Mouse (Mus musculus) cortical plate, adult 2 months (tissue): Measurements from ENCODE around the gene Batf. TPM values are rescaled to one million over a fixed set of nuclear protein-coding genes. Genes with fewer than 3 reads are reported as not detected.

Experiments used
- H3K27ac ChIP-seq: fragments of 200-500 bp; 2 replicates; pipeline ENCODE4 v1.5.1; 2012; ENCODE audit warnings: low read length, control low read depth, inconsistent platforms; ENCODE audit not compliant: insufficient read depth
- H3K4me1 ChIP-seq: fragments of 200-500 bp; 2 replicates; pipeline ENCODE4 v1.6.1; 2011; ENCODE audit warnings: low read length; ENCODE audit not compliant: control insufficient read depth, insufficient read depth
- H3K4me3 ChIP-seq: fragments of 200-500 bp; 2 replicates; pipeline ENCODE4 v1.5.1; 2011; ENCODE audit warnings: mild to moderate bottlenecking, low read length, control low read depth; ENCODE audit not compliant: insufficient read depth
- CTCF ChIP-seq: fragments of 200-500 bp; IDR thresholded peaks from 2 replicates; pipeline ENCODE4 v1.5.1; 2011; ENCODE audit warnings: mild to moderate bottlenecking, control low read depth, low read length; ENCODE audit not compliant: insufficient read depth; ENCODE audit errors: extremely low read depth
- POLR2A ChIP-seq: fragments of 200-500 bp; IDR thresholded peaks from 2 replicates; pipeline ENCODE4 v1.6.1; 2011; ENCODE audit warnings: mild to moderate bottlenecking, low read length, control low read depth; ENCODE audit not compliant: insufficient read depth; ENCODE audit errors: extremely low read depth
- polyA plus RNA-seq: library from polyadenylated mRNA; depleted of rRNA; stranded (reverse); fragments of >200 nt; gene quantifications from 2 replicates; pipeline ENCODE4 v1.2.3, GENCODE M21; 2012; rRNA removed

Batf gene
- 0.89 and 0.94 TPM in 2 replicates for polyA plus RNA-seq

- TF ChIP-seq CTCF (no peak), POLR2A (no peak)
- Histone ChIP-seq H3K4me1 (no peaks in the 10 kb centered on the region), H3K4me3 (no peak within 1 kb of the TSS; the same call in 1 of the 2 replicates), H3K27ac (no peak within 1 kb of the TSS)
These were observed at the start of gene Batf for GRCm38 (mm10) chr12:85686466-85687216. Gene Batf (plus strand): TSS chr12:85686669.

DNA sequence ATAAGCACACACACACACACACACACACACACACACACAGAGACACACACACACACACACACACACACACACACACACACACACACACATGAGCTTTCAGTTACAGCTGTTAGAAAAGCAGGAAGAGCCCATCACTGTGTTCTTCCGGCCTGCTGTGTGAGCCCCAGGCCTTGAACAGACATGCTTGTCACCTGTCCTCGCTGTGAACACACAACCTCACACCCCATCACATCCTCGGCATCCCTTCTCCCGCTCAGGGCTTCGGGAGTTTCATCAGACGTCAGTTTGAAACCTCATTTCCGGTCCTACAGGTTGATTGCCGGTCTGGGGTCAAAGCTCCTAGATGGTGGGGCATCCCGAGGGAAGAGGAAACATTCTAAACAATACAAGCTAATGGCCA, 48.5 kb upstream of the Batf start:
- no peak overlapping the region for H3K4me3 ChIP-seq
- H3K27ac ChIP-seq: no peak overlapping the region
- peaks cover 6% of the 10 kb centered on the region; the same call in 1 of the 2 replicates for H3K4me1 ChIP-seq
- TF ChIP-seq POLR2A (no peak), CTCF (no peak)

DNA sequence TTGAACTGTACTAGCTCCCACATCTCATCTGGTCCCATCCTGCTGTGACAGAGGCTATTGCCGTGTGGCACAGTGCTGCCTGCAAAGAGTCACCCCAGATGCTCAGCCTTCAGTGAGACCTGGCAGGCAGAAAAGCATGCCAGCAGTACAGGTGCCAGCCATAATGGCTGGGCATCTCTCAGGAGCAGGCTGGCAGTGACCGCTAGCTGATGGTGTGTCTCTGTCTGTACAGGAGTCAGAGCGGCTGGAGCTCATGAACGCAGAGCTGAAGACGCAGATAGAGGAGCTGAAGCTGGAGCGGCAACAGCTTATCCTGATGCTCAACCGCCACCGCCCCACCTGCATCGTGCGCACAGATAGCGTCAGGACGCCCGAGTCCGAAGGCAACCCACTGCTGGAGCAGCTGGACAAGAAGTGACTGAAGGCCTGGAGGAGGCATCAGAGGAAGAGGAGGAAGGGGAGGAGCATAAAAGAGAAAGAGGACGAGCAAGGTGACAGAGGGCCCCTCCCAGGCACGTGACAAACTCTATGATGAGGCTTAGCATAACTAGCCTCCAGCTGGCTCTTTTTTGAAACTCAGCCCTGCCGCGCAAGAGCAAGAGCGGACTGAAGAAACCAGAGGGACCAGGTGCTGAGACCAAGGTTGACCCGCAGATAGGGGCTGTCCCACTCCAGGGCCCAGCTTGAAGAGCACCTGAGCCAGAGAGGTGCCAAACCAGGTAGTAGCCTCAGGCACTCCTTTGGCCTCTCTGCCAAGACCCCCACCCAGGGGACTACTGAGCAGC, 47.7 kb upstream of the Batf start:
- TF ChIP-seq CTCF: no peak
- TF ChIP-seq POLR2A: no peak
- H3K4me3 ChIP-seq: no peak overlapping the region
- no peak overlapping the region for H3K27ac ChIP-seq
- peaks cover 6% of the 10 kb centered on the region; the same call in 1 of the 2 replicates for H3K4me1 ChIP-seq

GRCm38 (mm10) chr12:85639326-85640008, 47.0 kb upstream of the Batf start:
- no peak overlapping the region for H3K4me3 ChIP-seq
- no peak overlapping the region for H3K27ac ChIP-seq
- peaks cover 6% of the 10 kb centered on the region; the same call in 1 of the 2 replicates for H3K4me1 ChIP-seq
- TF ChIP-seq POLR2A (no peak), CTCF (no peak)

DNA sequence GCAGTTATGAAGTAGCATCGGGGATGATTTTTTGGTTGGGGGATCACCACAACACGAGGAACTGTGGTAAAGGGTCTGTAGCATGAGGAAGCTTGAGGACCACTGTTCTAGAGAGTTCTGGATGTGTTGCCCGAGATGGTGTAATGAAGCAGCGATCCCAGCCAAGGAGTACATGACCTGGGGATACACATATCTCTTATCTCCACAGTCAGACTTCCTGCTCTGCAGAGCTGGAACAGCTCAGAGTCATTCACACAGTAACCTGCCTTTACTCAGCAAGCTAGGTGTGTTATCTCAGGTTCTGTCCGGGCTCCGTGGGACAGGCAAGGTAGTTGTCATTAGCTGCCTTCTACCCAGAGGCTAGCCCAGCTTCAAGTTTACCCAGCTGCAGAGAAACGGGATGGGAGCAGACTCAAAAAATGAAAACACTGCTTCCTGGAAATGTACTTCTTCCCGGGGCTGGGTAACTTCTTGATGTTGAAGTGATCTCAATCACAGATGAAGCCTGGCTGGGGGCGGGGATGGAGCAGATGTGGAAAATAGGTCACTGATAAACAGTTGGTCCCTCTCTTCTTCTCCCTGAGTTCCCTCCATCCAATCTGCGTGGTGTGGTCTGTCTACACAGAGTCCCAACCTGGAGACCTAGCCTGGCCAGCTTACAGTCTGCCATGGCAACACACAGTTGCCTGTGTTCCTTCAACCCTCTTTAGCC, 45.5 kb upstream of the Batf start:
- H3K27ac ChIP-seq: no peak overlapping the region
- H3K4me1 ChIP-seq: peaks cover 6% of the 10 kb centered on the region; the same call in 1 of the 2 replicates
- TF ChIP-seq POLR2A (no peak), CTCF (no peak)
- no peak overlapping the region for H3K4me3 ChIP-seq

GRCm38 (mm10) chr12:85641564-85641931, 44.9 kb upstream of the Batf start:
- Histone ChIP-seq H3K4me1 (peaks cover 6% of the 10 kb centered on the region; the same call in 1 of the 2 replicates), H3K27ac (no peak overlapping the region), H3K4me3 (no peak overlapping the region)
- no peak for TF ChIP-seq POLR2A
- TF ChIP-seq CTCF: no peak

DNA sequence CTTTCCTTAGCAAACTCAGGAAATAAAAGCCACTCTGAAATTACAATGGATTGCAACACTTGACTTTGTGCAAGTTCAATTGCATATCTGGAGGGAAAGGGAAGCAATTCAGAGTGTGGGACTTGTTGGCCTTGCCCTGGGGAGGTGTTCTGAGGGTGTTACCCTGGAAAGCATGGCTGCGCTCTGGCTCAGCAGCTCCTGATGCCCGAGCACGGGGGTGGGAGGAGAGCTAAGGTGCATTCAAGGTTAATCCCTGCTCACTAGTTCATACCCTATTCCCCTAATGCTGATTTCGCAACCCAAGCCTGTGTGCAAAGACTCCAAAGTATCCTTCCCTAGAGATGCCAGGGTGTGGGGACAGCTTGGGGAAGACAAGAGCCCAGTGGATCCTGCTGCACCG, 42.7 kb upstream of the Batf start:
- no peak for TF ChIP-seq POLR2A
- Histone ChIP-seq H3K4me3 (no peak overlapping the region), H3K4me1 (peaks cover 6% of the 10 kb centered on the region; the same call in 1 of the 2 replicates), H3K27ac (no peak overlapping the region)

- TF ChIP-seq CTCF (peak; percentile 43; the same call in 1 of the 2 replicates), POLR2A (no peak)
- Histone ChIP-seq H3K27ac (no peak overlapping the region), H3K4me3 (no peak overlapping the region), H3K4me1 (peaks cover 6% of the 10 kb centered on the region; the same call in 1 of the 2 replicates)
These were observed 40.8 kb upstream of the Batf start for GRCm38 (mm10) chr12:85645664-85646063.

- Histone ChIP-seq H3K4me3 (no peak overlapping the region), H3K27ac (no peak overlapping the region), H3K4me1 (peaks cover 2% of the 10 kb centered on the region; the same call in 1 of the 2 replicates)
- no peak for TF ChIP-seq POLR2A
- peak; percentile 44 for TF ChIP-seq CTCF
These were observed 39.1 kb upstream of the Batf start for GRCm38 (mm10) chr12:85647346-85647745.
